Mouse (Mus musculus) olfactory bulb, adult 2 months (tissue): ENCODE results near the gene Tmem132b.

ENCODE experiments used
- CTCF ChIP-seq: fragments of 200-500 bp; IDR thresholded peaks from 2 replicates; pipeline ENCODE4 v1.5.1; 2012; ENCODE audit warnings: low read depth, mild to moderate bottlenecking, low read length, moderate library complexity; ENCODE audit not compliant: insufficient read depth
- POLR2A ChIP-seq: fragments of 200-500 bp; IDR thresholded peaks from 2 replicates; pipeline ENCODE4 v1.6.1; 2012; ENCODE audit warnings: mild to moderate bottlenecking, low read depth, low read length, moderate library complexity; ENCODE audit not compliant: insufficient read depth

DNA sequence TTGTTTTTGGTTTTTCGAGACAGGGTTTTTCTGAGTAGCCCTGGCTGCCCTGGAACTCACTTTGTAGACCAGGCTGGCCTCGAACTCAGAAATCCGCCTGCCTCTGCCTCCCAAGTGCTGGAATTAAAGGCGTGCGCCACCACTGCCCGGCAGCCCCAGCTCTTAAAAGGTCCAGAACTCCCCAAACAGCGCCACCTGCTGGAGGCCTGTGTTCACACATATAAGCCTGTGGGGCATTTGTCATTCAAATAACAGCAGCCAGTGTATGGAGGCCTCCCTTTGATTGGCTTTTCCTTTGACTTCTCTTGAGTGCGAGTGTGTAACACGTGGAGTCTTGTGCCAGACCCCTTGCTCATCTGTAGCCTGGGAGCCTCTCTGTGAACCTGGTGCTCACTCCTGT lies 24.0 kb upstream of the Tmem132b start:
- TF ChIP-seq CTCF (no peak), POLR2A (no peak)
